Comparison of ENCODE assay signal across 15 mouse cellular contexts in the genomic region with DNA sequence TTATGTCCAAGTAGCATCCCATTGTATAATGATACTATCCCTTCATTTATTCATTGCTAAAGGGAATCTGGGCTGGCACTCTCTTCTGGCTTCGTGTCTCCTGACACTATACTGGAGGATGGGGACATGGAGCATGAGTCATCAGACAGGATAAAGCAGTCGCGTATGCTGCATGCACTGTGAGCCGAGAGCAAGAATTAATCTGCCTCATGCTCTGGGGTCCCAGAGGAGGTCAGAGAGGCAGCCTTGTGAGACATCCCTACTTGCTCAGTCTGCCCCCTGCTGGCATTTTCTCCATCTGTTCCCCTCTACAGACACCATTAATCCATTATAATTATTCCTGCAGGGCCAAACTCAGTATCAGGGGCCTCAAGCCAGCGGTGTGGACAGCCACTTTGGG.
DNase-seq lines count a peak whose midpoint lies in the region; ATAC-seq and TF ChIP-seq lines count a peak whose summit lies in the region.
"Had no signal": no experiment of that assay in that cellular context is flagged by ENCODE, and none has a peak within 500 bp of the region (broad histone marks: within the 10 kb centered on the region; RNA-seq: fewer than 3 reads in every experiment).

No protein-coding gene starts in this region.

- H3K9me3 ChIP-seq in kidney, embryonic 16.5 days (ENCODE audit: low read length), result no peaks in the 10 kb centered on the region
- H3K9me3 ChIP-seq in midbrain, embryonic 13.5 days, result no peaks in the 10 kb centered on the region
- H3K9me3 ChIP-seq in midbrain, embryonic 15.5 days, result no peaks in the 10 kb centered on the region
- H3K9me3 ChIP-seq in forebrain, embryonic 13.5 days (replicated peaks), result no peaks in the 10 kb centered on the region
- H3K9me3 ChIP-seq: embryonic facial prominence, embryonic 15.5 days; limb, embryonic 15.5 days; neural tube, embryonic 12.5 days had no signal

- no peak for TF ChIP-seq POLR2A in cerebellum, adult 2 months (IDR thresholded peaks at IDR 0.05; ENCODE audit: borderline replicate concordance, insufficient read depth, low read length)

- DNase-seq in cerebellum, postnatal 10 days, result peak; percentile 37 to 53
- DNase-seq in cerebellum, adult 2 months, result no peak
- no peak for DNase-seq in kidney, adult 8-10 months
- DNase-seq in retina, embryonic 14.5 days (ENCODE audit: low spot score), result peak; percentile 43
- DNase-seq: adrenal gland, postnatal 25 days; cerebellum, adult 8-10 months had no signal

- TF ChIP-seq CTCF in cerebellum, adult 2 months (IDR thresholded peaks at IDR 0.05; ENCODE audit: borderline replicate concordance, insufficient read depth, low read depth, low read length), result no peak

- no peak overlapping the region for H3K9ac ChIP-seq in kidney, embryonic 16.5 days (replicated peaks; ENCODE audit: low read length)
- H3K9ac ChIP-seq in midbrain, embryonic 13.5 days (replicated peaks), result no peak overlapping the region
- H3K9ac ChIP-seq in midbrain, embryonic 15.5 days, result no peak overlapping the region
- H3K9ac ChIP-seq in forebrain, embryonic 13.5 days, result no peak overlapping the region
- H3K9ac ChIP-seq: embryonic facial prominence, embryonic 15.5 days; limb, embryonic 15.5 days; neural tube, embryonic 12.5 days had no signal

- H3K27ac ChIP-seq in cerebellum, adult 2 months (ENCODE audit: insufficient read depth, low read length), result no peak overlapping the region
- H3K27ac ChIP-seq in kidney, embryonic 16.5 days (ENCODE audit: low read length), result no peak overlapping the region
- H3K27ac ChIP-seq in midbrain, embryonic 13.5 days, result no peak overlapping the region
- H3K27ac ChIP-seq in midbrain, embryonic 15.5 days, result no peak overlapping the region
- H3K27ac ChIP-seq in forebrain, embryonic 13.5 days, result no peak overlapping the region
- H3K27ac ChIP-seq: embryonic facial prominence, embryonic 15.5 days; limb, embryonic 15.5 days; macrophage; neural tube, embryonic 12.5 days had no signal

- no peaks in the 10 kb centered on the region for H3K36me3 ChIP-seq in kidney, embryonic 16.5 days (ENCODE audit: insufficient read depth, low read length)
- H3K36me3 ChIP-seq in midbrain, embryonic 13.5 days, result no peaks in the 10 kb centered on the region
- no peaks in the 10 kb centered on the region for H3K36me3 ChIP-seq in midbrain, embryonic 15.5 days (replicated peaks)
- H3K36me3 ChIP-seq in forebrain, embryonic 13.5 days (ENCODE audit: poor library complexity, severe bottlenecking), result no peaks in the 10 kb centered on the region
- H3K36me3 ChIP-seq: embryonic facial prominence, embryonic 15.5 days; limb, embryonic 15.5 days; neural tube, embryonic 12.5 days had no signal

- ATAC-seq in kidney, embryonic 16.5 days (ENCODE audit: low FRiP score, low TSS enrichment), result 0 out of 2 replicates have a peak, but pooled peaks have one; percentile 27
- 0 out of 2 replicates have a peak, but pooled peaks have one; percentile 49 for ATAC-seq in midbrain, embryonic 13.5 days
- no peak for ATAC-seq in midbrain, embryonic 15.5 days (replicated peaks)
- ATAC-seq in forebrain, embryonic 13.5 days, result no peak

- no peak overlapping the region for H3K4me2 ChIP-seq in kidney, embryonic 16.5 days (replicated peaks; ENCODE audit: low read depth, low read length)
- H3K4me2 ChIP-seq in midbrain, embryonic 13.5 days (replicated peaks), result no peak overlapping the region
- H3K4me2 ChIP-seq in midbrain, embryonic 15.5 days, result no peak overlapping the region
- no peak overlapping the region for H3K4me2 ChIP-seq in forebrain, embryonic 13.5 days
- H3K4me2 ChIP-seq: embryonic facial prominence, embryonic 15.5 days; heart, embryonic 11.5 days; limb, embryonic 15.5 days; neural tube, embryonic 12.5 days had no signal

- no peaks in the 10 kb centered on the region for H3K27me3 ChIP-seq in cerebellum, adult 2 months (ENCODE audit: control insufficient read depth, insufficient read depth, low read length)
- peaks cover 3% of the 10 kb centered on the region; the same call in 1 of the 2 replicates for H3K27me3 ChIP-seq in kidney, embryonic 16.5 days (ENCODE audit: insufficient read depth, low read length)
- H3K27me3 ChIP-seq in midbrain, embryonic 13.5 days, result no peaks in the 10 kb centered on the region
- H3K27me3 ChIP-seq in midbrain, embryonic 15.5 days (replicated peaks), result no peaks in the 10 kb centered on the region
- H3K27me3 ChIP-seq in forebrain, embryonic 13.5 days, result no peaks in the 10 kb centered on the region
- H3K27me3 ChIP-seq: limb, embryonic 15.5 days; neural tube, embryonic 12.5 days had no signal

- no peaks in the 10 kb centered on the region for H3K4me1 ChIP-seq in cerebellum, adult 2 months (ENCODE audit: control insufficient read depth, insufficient read depth, low read length)
- no peaks in the 10 kb centered on the region for H3K4me1 ChIP-seq in kidney, embryonic 16.5 days (ENCODE audit: insufficient read depth, low read length)
- no peaks in the 10 kb centered on the region for H3K4me1 ChIP-seq in midbrain, embryonic 13.5 days (replicated peaks)
- peaks cover 4% of the 10 kb centered on the region for H3K4me1 ChIP-seq in midbrain, embryonic 15.5 days
- 0 out of 2 replicates have a peak, but pooled peaks cover 3% of the 10 kb centered on the region for H3K4me1 ChIP-seq in forebrain, embryonic 13.5 days
- H3K4me1 ChIP-seq: embryonic facial prominence, embryonic 15.5 days had no signal

- H3K4me3 ChIP-seq in cerebellum, adult 2 months (replicated peaks; ENCODE audit: insufficient read depth, low read depth, low read length), result no peak overlapping the region
- no peak overlapping the region for H3K4me3 ChIP-seq in kidney, embryonic 16.5 days (ENCODE audit: low read length)
- no peak overlapping the region for H3K4me3 ChIP-seq in midbrain, embryonic 13.5 days (replicated peaks)
- no peak overlapping the region for H3K4me3 ChIP-seq in midbrain, embryonic 15.5 days
- no peak overlapping the region for H3K4me3 ChIP-seq in forebrain, embryonic 13.5 days
- H3K4me3 ChIP-seq: embryonic facial prominence, embryonic 15.5 days; limb, embryonic 15.5 days; neural tube, embryonic 12.5 days had no signal

- WGBS in cerebellum, adult 2 months, result 29% methylated on average over 5 of the region's 5 CpGs
- 49% methylated on average over 5 of the region's 5 CpGs for WGBS in kidney, embryonic 16.5 days
- 34% methylated on average over 5 of the region's 5 CpGs for WGBS in midbrain, embryonic 13.5 days
- WGBS in midbrain, embryonic 15.5 days, result 39% methylated on average over 5 of the region's 5 CpGs
- WGBS in forebrain, embryonic 13.5 days, result 61% methylated on average over 5 of the region's 5 CpGs

Comparison
In these comparisons a context has a peak if more than half of its experiments do, and no peak if none do; other contexts are left out.
1. DNase-seq: peak in cerebellum, postnatal 10 days (2 of 2) and retina, embryonic 14.5 days (single experiment); none in cerebellum, adult 2 months (0 of 2) and kidney, adult 8-10 months (0 of 2).
2. ATAC-seq: peak in kidney, embryonic 16.5 days (single experiment) and midbrain, embryonic 13.5 days (single experiment); none in midbrain, embryonic 15.5 days (single experiment) and forebrain, embryonic 13.5 days (single experiment).